Mouse (Mus musculus): ENCODE results near the gene Lipn. TPM values are rescaled to one million over a fixed set of nuclear protein-coding genes. Genes with fewer than 3 reads are reported as not detected.

Gene Lipn
- not detected for total RNA-seq (2021)
- long read RNA-seq, experiment 1, result 0 reads
- long read RNA-seq, experiment 2, result 0 reads

GRCm38 (mm10) chr19:34066779-34067472 is at the start of gene Lipn:
Gene Lipn, plus strand, starts transcription at chr19:34067358.
- intact Hi-C loops (cut with DNase I), result no loop called here
- no peak for DNase-seq
- Histone ChIP-seq H3K27ac (no peak within 1 kb of the TSS), H3K4me3 (no peak within 1 kb of the TSS)
- no peak for TF ChIP-seq CTCF (IDR thresholded peaks at IDR 0.05)

- no peak for DNase-seq
- intact Hi-C loops (cut with DNase I), result loop anchor here (10.0 kb wide), 1 partner anchor 637 kb away; no protein-coding TSS in a partner anchor
- no peak for TF ChIP-seq CTCF (IDR thresholded peaks at IDR 0.05)
- Histone ChIP-seq H3K27ac (no peak overlapping the region), H3K4me3 (no peak overlapping the region)
Measured at GRCm38 (mm10) chr19:34021440-34022172, 45.6 kb upstream of the Lipn start.

GRCm38 (mm10) chr19:34022759-34023158 is 44.4 kb upstream of the Lipn start:
- Histone ChIP-seq H3K4me3 (no peak overlapping the region), H3K27ac (no peak overlapping the region)
- intact Hi-C loops (cut with DNase I), result loop anchor here (10.0 kb wide), 1 partner anchor 638 kb away; no protein-coding TSS in a partner anchor
- DNase-seq, result no peak
- TF ChIP-seq CTCF (IDR thresholded peaks at IDR 0.05), result peak; percentile 58

GRCm38 (mm10) chr19:34039731-34040130 is 27.4 kb upstream of the Lipn start:
- H3K27ac ChIP-seq, result no peak overlapping the region
- intact Hi-C loops (cut with DNase I), result no loop called here
- no peak overlapping the region for H3K4me3 ChIP-seq
- DNase-seq, result no peak
- TF ChIP-seq CTCF (IDR thresholded peaks at IDR 0.05), result no peak

GRCm38 (mm10) chr19:34043008-34043407 is 24.1 kb upstream of the Lipn start:
- no peak overlapping the region for H3K4me3 ChIP-seq
- intact Hi-C loops (cut with DNase I), result no loop called here
- H3K27ac ChIP-seq, result no peak overlapping the region
- no peak for TF ChIP-seq CTCF (IDR thresholded peaks at IDR 0.05)
- no peak for DNase-seq

- TF ChIP-seq CTCF (IDR thresholded peaks at IDR 0.05), result no peak
- no peak for DNase-seq
- Histone ChIP-seq H3K4me3 (no peak overlapping the region), H3K27ac (no peak overlapping the region)
- intact Hi-C loops (cut with DNase I), result no loop called here
Measured at GRCm38 (mm10) chr19:34049371-34050039, 17.7 kb upstream of the Lipn start.

- Histone ChIP-seq H3K27ac (no peak overlapping the region), H3K4me3 (no peak overlapping the region)
- no peak for DNase-seq
- TF ChIP-seq CTCF (IDR thresholded peaks at IDR 0.05), result no peak
- intact Hi-C loops (cut with DNase I), result no loop called here
Measured at GRCm38 (mm10) chr19:34051502-34051901, 15.7 kb upstream of the Lipn start.

- intact Hi-C loops (cut with DNase I), result no loop called here
- DNase-seq, result no peak
- no peak for TF ChIP-seq CTCF (IDR thresholded peaks at IDR 0.05)
- no peak overlapping the region for H3K4me3 ChIP-seq
- no peak overlapping the region for H3K27ac ChIP-seq
Measured at GRCm38 (mm10) chr19:34063547-34063946, 3.6 kb upstream of the Lipn start.

- no peak for DNase-seq
- no peak for TF ChIP-seq CTCF (IDR thresholded peaks at IDR 0.05)
- intact Hi-C loops (cut with DNase I), result no loop called here
- Histone ChIP-seq H3K4me3 (no peak overlapping the region), H3K27ac (no peak overlapping the region)
Measured at GRCm38 (mm10) chr19:34064059-34064458, 3.1 kb upstream of the Lipn start.

- Histone ChIP-seq H3K4me3 (no peak overlapping the region), H3K27ac (no peak overlapping the region)
- no peak for DNase-seq
- intact Hi-C loops (cut with DNase I), result no loop called here
- TF ChIP-seq CTCF (IDR thresholded peaks at IDR 0.05), result no peak
Measured at GRCm38 (mm10) chr19:34074239-34074638, 7.1 kb downstream of the Lipn start.

- DNase-seq, result no peak
- Histone ChIP-seq H3K27ac (no peak overlapping the region), H3K4me3 (no peak overlapping the region)
- no peak for TF ChIP-seq CTCF (IDR thresholded peaks at IDR 0.05)
- intact Hi-C loops (cut with DNase I), result no loop called here
Measured at GRCm38 (mm10) chr19:34078130-34078529, 11.0 kb downstream of the Lipn start.

GRCm38 (mm10) chr19:34089011-34089680 is 22.0 kb downstream of the Lipn start:
- H3K4me3 ChIP-seq, result no peak overlapping the region
- DNase-seq, result no peak
- TF ChIP-seq CTCF (IDR thresholded peaks at IDR 0.05), result no peak
- no peak overlapping the region for H3K27ac ChIP-seq
- intact Hi-C loops (cut with DNase I), result no loop called here

Data from gastrocnemius, adult 2 months (tissue).